Mouse (Mus musculus): ENCODE measurements around the gene Gm8369. TPM values are rescaled to one million over a fixed set of nuclear protein-coding genes. Genes with fewer than 3 reads are reported as not detected.
"Not testable (repeated sequence)": the region's sequence is repeated elsewhere in the genome, so short reads cannot be mapped to it uniquely, and the experiment has no call there.

Gm8369 gene
- polyA plus RNA-seq, 1 experiment: 38.1 TPM

GRCm38 (mm10) chr19:11533421-11533820, 47.7 kb downstream of the Gm8369 start:
- H3K36me3 ChIP-seq (ENCODE audit: control insufficient read depth, insufficient read depth, low read length): no peaks in the 10 kb centered on the region; the same call in 1 of the 2 replicates
- H3K27me3 ChIP-seq (ENCODE audit: control insufficient read depth, insufficient read depth, low read length): no peaks in the 10 kb centered on the region
- no peak for DNase-seq (ENCODE audit: low read depth in 1 of 2, low spot score in 2 of 2)
- H3K4me1 ChIP-seq (ENCODE audit: control insufficient read depth, insufficient read depth, insufficient read length): no peaks in the 10 kb centered on the region; the same call in 1 of the 2 replicates
- WGBS: 80% methylated on average over 1 of the region's 1 CpGs
- no peak for TF ChIP-seq CTCF (IDR thresholded peaks at IDR 0.05; ENCODE audit: extremely low read depth, insufficient read depth, insufficient read length, insufficient replicate concordance)
- H3K27ac ChIP-seq (ENCODE audit: insufficient read depth, low read length): no peak overlapping the region
- H3K4me3 ChIP-seq (ENCODE audit: extremely low read depth, insufficient read depth, insufficient read length): no peak overlapping the region

- Histone ChIP-seq H3K27ac (ENCODE audit: insufficient read depth, low read length) (no peak overlapping the region), H3K4me1 (ENCODE audit: control insufficient read depth, insufficient read depth, insufficient read length) (no peaks in the 10 kb centered on the region; the same call in 1 of the 2 replicates), H3K4me3 (ENCODE audit: extremely low read depth, insufficient read depth, insufficient read length) (no peak overlapping the region), H3K36me3 (ENCODE audit: control insufficient read depth, insufficient read depth, low read length) (no peaks in the 10 kb centered on the region; the same call in 1 of the 2 replicates), H3K27me3 (ENCODE audit: control insufficient read depth, insufficient read depth, low read length) (no peaks in the 10 kb centered on the region)
- WGBS: 60% methylated on average over 2 of the region's 2 CpGs
- TF ChIP-seq CTCF (IDR thresholded peaks at IDR 0.05; ENCODE audit: extremely low read depth, insufficient read depth, insufficient read length, insufficient replicate concordance) (no peak), POLR2A (IDR thresholded peaks at IDR 0.05; ENCODE audit: low read depth, low read length) (no peak)
- no peak for DNase-seq (ENCODE audit: low read depth in 1 of 2, low spot score in 2 of 2)
Observed at GRCm38 (mm10) chr19:11533888-11534445, 48.2 kb downstream of the Gm8369 start.

GRCm38 (mm10) chr19:11536593-11536992, 50.9 kb downstream of the Gm8369 start, which contains the start of gene Ms4a4d:
TSS of gene Ms4a4d (plus strand) at chr19:11536801.
- Histone ChIP-seq H3K27ac (ENCODE audit: insufficient read depth, low read length) (peak within 1 kb of the TSS; percentile 70), H3K36me3 (ENCODE audit: control insufficient read depth, insufficient read depth, low read length) (no peaks in the 10 kb centered on the region; the same call in 1 of the 2 replicates), H3K4me1 (ENCODE audit: control insufficient read depth, insufficient read depth, insufficient read length) (peaks cover 8% of the 10 kb centered on the region), H3K27me3 (ENCODE audit: control insufficient read depth, insufficient read depth, low read length) (no peaks in the 10 kb centered on the region), H3K4me3 (ENCODE audit: extremely low read depth, insufficient read depth, insufficient read length) (peak within 1 kb of the TSS; percentile 33)
- DNase-seq (ENCODE audit: low read depth in 1 of 2, low spot score in 2 of 2): no peak
- WGBS: 76% methylated on average over 7 of the region's 7 CpGs
- no peak for TF ChIP-seq CTCF (IDR thresholded peaks at IDR 0.05; ENCODE audit: extremely low read depth, insufficient read depth, insufficient read length, insufficient replicate concordance)
- no peak for TF ChIP-seq POLR2A (IDR thresholded peaks at IDR 0.05; ENCODE audit: low read depth, low read length)

GRCm38 (mm10) chr19:11537336-11537735, 51.6 kb downstream of the Gm8369 start:
- Histone ChIP-seq H3K4me3 (ENCODE audit: extremely low read depth, insufficient read depth, insufficient read length) (no peak overlapping the region; the same call in 1 of the 2 replicates), H3K27ac (ENCODE audit: insufficient read depth, low read length) (no peak overlapping the region), H3K27me3 (ENCODE audit: control insufficient read depth, insufficient read depth, low read length) (no peaks in the 10 kb centered on the region), H3K36me3 (ENCODE audit: control insufficient read depth, insufficient read depth, low read length) (no peaks in the 10 kb centered on the region; the same call in 1 of the 2 replicates), H3K4me1 (ENCODE audit: control insufficient read depth, insufficient read depth, insufficient read length) (peaks cover 8% of the 10 kb centered on the region)
- WGBS: 74% methylated on average over 2 of the region's 2 CpGs
- TF ChIP-seq CTCF (IDR thresholded peaks at IDR 0.05; ENCODE audit: extremely low read depth, insufficient read depth, insufficient read length, insufficient replicate concordance) (no peak), POLR2A (IDR thresholded peaks at IDR 0.05; ENCODE audit: low read depth, low read length) (no peak)
- no peak for DNase-seq (ENCODE audit: low read depth in 1 of 2, low spot score in 2 of 2)

GRCm38 (mm10) chr19:11540166-11540821, 54.6 kb downstream of the Gm8369 start:
- not testable (repeated sequence) for H3K36me3 ChIP-seq (ENCODE audit: control insufficient read depth, insufficient read depth, low read length); H3K27me3 ChIP-seq (ENCODE audit: control insufficient read depth, insufficient read depth, low read length); H3K4me3 ChIP-seq (ENCODE audit: extremely low read depth, insufficient read depth, insufficient read length); H3K4me1 ChIP-seq (ENCODE audit: control insufficient read depth, insufficient read depth, insufficient read length)
- 5% methylated on average over 1 of the region's 1 CpGs for WGBS
- DNase-seq (ENCODE audit: low read depth in 1 of 2, low spot score in 2 of 2): peak; percentile 58 to 60
- H3K27ac ChIP-seq (ENCODE audit: insufficient read depth, low read length): peak overlapping the region; percentile 66

- not testable (repeated sequence) for H3K36me3 ChIP-seq (ENCODE audit: control insufficient read depth, insufficient read depth, low read length); H3K4me3 ChIP-seq (ENCODE audit: extremely low read depth, insufficient read depth, insufficient read length); H3K27me3 ChIP-seq (ENCODE audit: control insufficient read depth, insufficient read depth, low read length); H3K27ac ChIP-seq (ENCODE audit: insufficient read depth, low read length); H3K4me1 ChIP-seq (ENCODE audit: control insufficient read depth, insufficient read depth, insufficient read length); DNase-seq (ENCODE audit: low read depth in 1 of 2, low spot score in 2 of 2)
- WGBS: 67% methylated on average over 2 of the region's 2 CpGs
Observed at GRCm38 (mm10) chr19:11544383-11544782, 58.6 kb downstream of the Gm8369 start.

GRCm38 (mm10) chr19:11547911-11548310, 62.2 kb downstream of the Gm8369 start:
- Histone ChIP-seq H3K27ac (ENCODE audit: insufficient read depth, low read length) (no peak overlapping the region), H3K27me3 (ENCODE audit: control insufficient read depth, insufficient read depth, low read length) (no peaks in the 10 kb centered on the region), H3K4me1 (ENCODE audit: control insufficient read depth, insufficient read depth, insufficient read length) (no peaks in the 10 kb centered on the region), H3K36me3 (ENCODE audit: control insufficient read depth, insufficient read depth, low read length) (no peaks in the 10 kb centered on the region), H3K4me3 (ENCODE audit: extremely low read depth, insufficient read depth, insufficient read length) (no peak overlapping the region)
- DNase-seq (ENCODE audit: low read depth in 1 of 2, low spot score in 2 of 2): no peak
- TF ChIP-seq CTCF (IDR thresholded peaks at IDR 0.05; ENCODE audit: extremely low read depth, insufficient read depth, insufficient read length, insufficient replicate concordance) (no peak), POLR2A (IDR thresholded peaks at IDR 0.05; ENCODE audit: low read depth, low read length) (no peak)
